Mouse (Mus musculus) hindbrain, postnatal 0 days (tissue): ENCODE results near the gene Tmem263. TPM values are rescaled to one million over a fixed set of nuclear protein-coding genes. Genes with fewer than 3 reads are reported as not detected.

Experiments
- ATAC-seq: fragments of 200-750 bp; cut with Nextera tagmentation; 2 replicates; pipeline ENCODE4 v1.8.0; 2017; ENCODE audit warnings: mild to moderate bottlenecking, moderate TSS enrichment, moderate library complexity
- DNase-seq: peaks from one replicate; pipeline ENCODE4 v3.0.0-alpha.2; 2015; ENCODE audit warnings: low spot score
- H3K27ac ChIP-seq: fragments of 300-500 bp; sonication (generic); 2 replicates; pipeline ENCODE4 v1.5.1; 2014; ENCODE audit warnings: mild to moderate bottlenecking
- H3K27me3 ChIP-seq: fragments of 300-500 bp; sonication (generic); 2 replicates; pipeline ENCODE4 v1.6.1; 2014; ENCODE audit warnings: low read length, mixed read lengths; ENCODE audit not compliant: insufficient read depth
- H3K36me3 ChIP-seq: fragments of 300-500 bp; sonication (generic); 2 replicates; pipeline ENCODE4 v1.6.1; 2014; ENCODE audit warnings: low read length, mixed read lengths; ENCODE audit not compliant: insufficient read depth
- H3K4me1 ChIP-seq: fragments of 300-500 bp; sonication (generic); 2 replicates; pipeline ENCODE4 v1.6.1; 2014; ENCODE audit warnings: antibody characterized with exemption, low read length, mixed read lengths; ENCODE audit not compliant: insufficient read depth
- H3K4me2 ChIP-seq: fragments of 300-500 bp; sonication (generic); 2 replicates; pipeline ENCODE4 v1.6.1; 2014; ENCODE audit warnings: low read depth, mild to moderate bottlenecking, low read length, moderate library complexity, mixed read lengths
- H3K4me3 ChIP-seq: fragments of 300-500 bp; sonication (generic); 2 replicates; pipeline ENCODE4 v1.5.1; 2014; ENCODE audit warnings: low read length
- H3K9ac ChIP-seq: fragments of 300-500 bp; sonication (generic); replicated peaks from 2 replicates; pipeline ENCODE4 v1.6.1; 2014; ENCODE audit warnings: mild to moderate bottlenecking, low read length, moderate library complexity, mixed read lengths
- H3K9me3 ChIP-seq: fragments of 300-500 bp; sonication (generic); 2 replicates; pipeline ENCODE4 v1.6.1; 2016; ENCODE audit warnings: low read length, mixed read lengths
- CTCF ChIP-seq: IDR thresholded peaks from 2 replicates; pipeline ENCODE4 v1.5.1; 2016; ENCODE audit warnings: antibody characterized with exemption, control low read depth, low read depth
- WGBS: fragments of 180-500 bp; shearing (Covaris S2); extraction: QIAGEN DNeasy Blood & Tissue Kit; methylation state at CpG from one replicate; pipeline ENCODE4 v1.1.7; 2014; 5-methylcytosine and 5-hydroxymethylcytosine counted together
- polyA plus RNA-seq: library from polyadenylated mRNA; unstranded; fragments of >200 nt; fragmentation: Nextera tagmentation; extraction: Ambion mirVana; gene quantifications from 2 replicates; pipeline ENCODE4 v1.2.1, GENCODE M21; 2015
- total RNA-seq: library from RNA; depleted of rRNA; stranded (reverse); fragments of >200 nt; gene quantifications from 2 replicates; pipeline ENCODE4 v1.2.3, GENCODE M21; 2014

Gene Tmem263
- total and polyA plus RNA-seq, 2 experiments from 2014 or later = 20.4 to 48.6 TPM

DNA sequence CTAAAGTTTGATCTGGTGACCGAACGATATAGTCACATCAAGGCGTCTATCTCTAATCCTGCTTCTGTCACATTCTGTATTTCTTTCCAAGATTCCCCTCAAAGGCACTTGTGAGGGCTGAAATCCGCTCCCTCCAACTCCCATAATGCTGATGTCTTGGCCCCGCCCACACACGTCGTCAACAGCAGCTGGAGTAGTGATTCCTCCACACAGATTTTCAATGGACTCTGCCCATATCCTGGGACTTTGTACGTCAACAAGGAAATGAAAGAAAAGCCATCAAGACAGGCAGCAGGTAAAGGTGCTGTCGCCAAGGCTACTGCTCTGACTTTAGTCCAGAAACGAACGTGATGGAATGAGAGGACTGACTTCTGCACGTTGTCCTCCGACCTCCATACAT is 22.8 kb downstream of the Tmem263 start:
- H3K4me3 ChIP-seq = no peak overlapping the region
- no peaks in the 10 kb centered on the region for H3K9me3 ChIP-seq
- no peak for TF ChIP-seq CTCF
- H3K27me3 ChIP-seq = no peaks in the 10 kb centered on the region
- no peak overlapping the region for H3K27ac ChIP-seq
- DNase-seq (no peak), ATAC-seq (no peak)
- WGBS = 85% methylated on average over 13 of the region's 13 CpGs
- no peak overlapping the region for H3K4me2 ChIP-seq
- peaks cover 12% of the 10 kb centered on the region for H3K4me1 ChIP-seq
- H3K36me3 ChIP-seq = peaks cover 13% of the 10 kb centered on the region; the same call in 1 of the 2 replicates
- no peak overlapping the region for H3K9ac ChIP-seq

- H3K9me3 ChIP-seq = no peaks in the 10 kb centered on the region
- H3K4me2 ChIP-seq = peak within 1 kb of the TSS; percentile 69
- TF ChIP-seq CTCF = peak; percentile 60
- H3K27ac ChIP-seq = peak within 1 kb of the TSS; percentile 64
- H3K27me3 ChIP-seq = no peaks in the 10 kb centered on the region
- peak within 1 kb of the TSS; percentile 66 for H3K9ac ChIP-seq
- H3K4me1 ChIP-seq = peaks cover 12% of the 10 kb centered on the region
- peaks cover 13% of the 10 kb centered on the region; the same call in 1 of the 2 replicates for H3K36me3 ChIP-seq
- peak within 1 kb of the TSS; percentile 67 for H3K4me3 ChIP-seq
- ATAC-seq = peak; percentile 99
- WGBS = 7% methylated on average over 20 of the region's 20 CpGs
- peak; percentile 100 for DNase-seq
Observed at GRCm38 (mm10) chr10:85127395-85128287, 25.2 kb downstream of the Tmem263 start, which contains the start of gene Mterf2. Gene Mterf2, minus strand, starts transcription at chr10:85128027.

DNA sequence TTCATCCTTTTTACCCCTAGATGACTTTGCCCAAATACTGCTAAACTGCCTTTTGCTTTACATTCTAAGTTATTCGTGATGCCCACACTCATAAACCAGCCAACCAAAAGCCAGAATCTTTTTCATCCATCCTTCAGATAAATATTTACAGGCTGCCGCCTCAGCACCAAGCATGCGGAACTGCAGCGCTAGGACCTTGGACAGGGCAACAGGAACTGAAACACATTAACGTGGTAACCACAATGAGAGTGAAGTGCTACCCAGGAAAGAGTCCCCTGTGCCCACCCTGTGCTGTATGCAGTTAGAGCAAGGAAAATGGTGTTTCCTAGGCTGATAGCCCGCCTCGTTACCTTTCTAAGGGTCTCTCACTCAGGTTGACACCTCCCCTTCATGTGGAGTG is 26.0 kb downstream of the Tmem263 start:
- Histone ChIP-seq H3K36me3 (peaks cover 18% of the 10 kb centered on the region; the same call in 1 of the 2 replicates), H3K4me2 (peak overlapping the region; percentile 69), H3K9ac (peak overlapping the region; percentile 40), H3K4me3 (peak overlapping the region; percentile 67), H3K27me3 (no peaks in the 10 kb centered on the region), H3K27ac (no peak overlapping the region), H3K9me3 (no peaks in the 10 kb centered on the region), H3K4me1 (peaks cover 12% of the 10 kb centered on the region)
- DNase-seq (peak; percentile 19), ATAC-seq (no peak; the same call in 1 of the 2 replicates)
- WGBS = 24% methylated on average over 7 of the region's 7 CpGs
- TF ChIP-seq CTCF = no peak

GRCm38 (mm10) chr10:85136573-85136972 is 34.1 kb downstream of the Tmem263 start:
- peaks cover 20% of the 10 kb centered on the region for H3K36me3 ChIP-seq
- no peak for DNase-seq

DNA sequence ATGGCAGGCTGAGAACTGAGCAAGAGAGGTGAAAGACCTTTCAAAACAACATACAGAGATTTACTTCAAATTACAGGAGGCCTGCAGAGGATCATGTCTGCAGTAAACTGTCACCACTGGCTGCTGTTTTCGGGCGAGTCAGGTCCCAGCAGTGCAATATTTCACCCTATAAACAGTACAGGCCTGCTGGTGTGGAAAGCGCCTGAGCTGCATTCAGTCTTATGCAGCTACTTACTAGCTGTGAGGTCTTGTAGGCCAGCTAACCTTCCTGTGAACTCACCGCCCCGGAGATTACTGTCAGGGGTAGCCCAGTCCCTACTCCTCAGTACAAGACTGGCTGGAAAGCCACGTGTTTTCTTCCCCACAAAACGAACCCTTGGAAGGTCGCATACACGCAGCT is 39.0 kb downstream of the Tmem263 start:
- peaks cover 39% of the 10 kb centered on the region for H3K36me3 ChIP-seq
- no peaks in the 10 kb centered on the region for H3K27me3 ChIP-seq
- no peak overlapping the region for H3K9ac ChIP-seq
- H3K27ac ChIP-seq = no peak overlapping the region
- no peak overlapping the region for H3K4me3 ChIP-seq
- no peaks in the 10 kb centered on the region for H3K4me1 ChIP-seq
- DNase-seq = no peak
- WGBS = 88% methylated on average over 9 of the region's 9 CpGs
- no peak for ATAC-seq
- no peak for TF ChIP-seq CTCF
- no peaks in the 10 kb centered on the region for H3K9me3 ChIP-seq
- no peak overlapping the region for H3K4me2 ChIP-seq

More at GRCm38 (mm10) chr10:85136573-85136972, 34.1 kb downstream of the Tmem263 start:
- Histone ChIP-seq H3K27me3 (no peaks in the 10 kb centered on the region), H3K4me1 (no peaks in the 10 kb centered on the region), H3K9ac (no peak overlapping the region), H3K27ac (no peak overlapping the region), H3K4me3 (no peak overlapping the region), H3K4me2 (no peak overlapping the region), H3K9me3 (no peaks in the 10 kb centered on the region)
- no peak for TF ChIP-seq CTCF
- WGBS = 81% methylated on average over 6 of the region's 6 CpGs
- no peak for ATAC-seq

DNA sequence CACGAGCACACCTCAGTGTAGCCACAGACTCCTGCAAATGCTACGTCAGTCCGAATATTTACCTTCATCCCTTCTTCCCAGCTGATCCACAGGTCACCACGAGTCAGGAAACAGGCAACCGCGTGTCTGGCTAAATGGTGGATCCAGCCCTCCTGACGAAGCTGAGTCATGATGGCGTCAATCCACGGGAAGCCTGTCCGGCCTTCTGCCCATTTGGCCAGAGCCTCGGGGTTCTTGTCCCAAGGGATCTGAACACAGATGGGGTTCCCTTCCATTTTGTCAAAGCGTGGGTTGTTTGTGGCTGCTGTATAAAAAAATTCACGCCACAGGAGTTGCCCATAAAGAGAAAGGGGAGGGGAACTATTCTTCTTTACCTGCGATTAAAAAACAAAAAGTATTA is 43.9 kb downstream of the Tmem263 start:
- DNase-seq (no peak), ATAC-seq (no peak)
- Histone ChIP-seq H3K27me3 (no peaks in the 10 kb centered on the region), H3K36me3 (peaks cover 52% of the 10 kb centered on the region), H3K4me1 (no peaks in the 10 kb centered on the region), H3K4me3 (no peak overlapping the region), H3K9me3 (no peaks in the 10 kb centered on the region), H3K27ac (no peak overlapping the region), H3K9ac (no peak overlapping the region), H3K4me2 (no peak overlapping the region)
- 82% methylated on average over 14 of the region's 14 CpGs for WGBS
- TF ChIP-seq CTCF = no peak

DNA sequence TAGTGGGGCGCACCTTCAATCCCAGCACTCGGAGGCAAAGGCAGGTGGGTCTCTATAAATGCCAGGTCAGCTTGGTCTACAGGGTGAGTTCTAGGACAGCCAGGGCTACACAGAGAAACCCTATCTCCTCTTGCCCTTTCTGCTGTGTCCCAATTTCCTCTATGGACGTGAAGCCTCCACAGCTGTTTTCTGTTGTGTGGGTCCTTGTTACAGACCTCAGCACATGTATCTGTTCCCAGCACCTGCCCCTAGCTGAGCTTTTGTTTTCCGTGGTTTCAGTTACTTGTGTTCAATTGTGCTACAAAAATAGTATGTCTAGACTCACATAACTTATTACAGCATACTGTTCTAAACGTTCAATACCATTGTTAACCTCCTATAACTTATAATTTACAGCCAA is 46.8 kb downstream of the Tmem263 start:
- no peak overlapping the region for H3K27ac ChIP-seq
- ATAC-seq = no peak
- no peak for TF ChIP-seq CTCF
- H3K4me3 ChIP-seq = no peak overlapping the region
- DNase-seq = no peak
- no peak overlapping the region for H3K9ac ChIP-seq
- H3K4me1 ChIP-seq = no peaks in the 10 kb centered on the region
- peaks cover 28% of the 10 kb centered on the region for H3K36me3 ChIP-seq
- H3K9me3 ChIP-seq = no peaks in the 10 kb centered on the region
- no peak overlapping the region for H3K4me2 ChIP-seq
- WGBS = 85% methylated on average over 5 of the region's 5 CpGs
- H3K27me3 ChIP-seq = no peaks in the 10 kb centered on the region
